Mouse (Mus musculus) stomach, postnatal 0 days (tissue): ENCODE data around the gene Wdfy4.

Experiments
- CTCF ChIP-seq: IDR thresholded peaks from 2 replicates; pipeline ENCODE4 v1.5.1; 2016; ENCODE audit warnings: antibody characterized with exemption, low read depth, mild to moderate bottlenecking, moderate library complexity
- EP300 ChIP-seq: optimal IDR thresholded peaks from 2 replicates; pipeline ENCODE3; 2016; ENCODE audit warnings: antibody characterized with exemption

DNA sequence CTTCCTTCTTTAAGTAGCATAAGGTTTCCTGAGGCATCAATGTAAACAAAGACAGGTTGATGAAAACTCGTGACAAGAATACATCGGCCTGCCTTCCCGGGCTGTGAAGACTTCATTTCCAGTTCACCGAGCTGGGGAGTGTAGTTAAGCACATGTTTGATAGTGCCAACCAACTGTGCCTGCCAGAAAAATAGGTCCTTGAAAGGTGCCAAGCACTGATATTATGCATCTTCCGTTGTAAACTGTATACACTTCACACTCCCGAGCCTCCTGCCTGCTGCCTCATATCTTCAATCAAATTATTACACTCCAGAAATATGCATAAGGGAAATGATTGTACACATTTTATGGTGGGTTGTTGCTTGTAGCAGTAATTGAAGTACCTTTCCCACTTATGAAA lies 251.2 kb downstream of the Wdfy4 start:
- TF ChIP-seq CTCF (no peak), EP300 (no peak)
